Mouse (Mus musculus): ENCODE results near the gene Klhl8. TPM values are rescaled to one million over a fixed set of nuclear protein-coding genes. Genes with fewer than 3 reads are reported as not detected.

Klhl8 gene
- polyA plus RNA-seq, 1 experiment, result 29.1 TPM

- Histone ChIP-seq H3K27me3 (ENCODE audit: control insufficient read depth, insufficient read depth, low read length) (no peaks in the 10 kb centered on the region), H3K27ac (ENCODE audit: insufficient read depth, low read length) (no peak overlapping the region), H3K4me1 (ENCODE audit: control insufficient read depth, insufficient read depth, low read length) (0 out of 2 replicates have a peak, but pooled peaks cover 5% of the 10 kb centered on the region), H3K4me3 (replicated peaks; ENCODE audit: insufficient read depth, low read depth, low read length) (no peak overlapping the region)
- TF ChIP-seq POLR2A (IDR thresholded peaks at IDR 0.05; ENCODE audit: borderline replicate concordance, insufficient read depth, low read length) (no peak), CTCF (IDR thresholded peaks at IDR 0.05; ENCODE audit: borderline replicate concordance, insufficient read depth, low read depth, low read length) (no peak)
- 79% methylated on average over 5 of the region's 5 CpGs for WGBS
- no peak for DNase-seq
Observed at GRCm38 (mm10) chr5:103854807-103855194, 56.3 kb downstream of the Klhl8 start.

- TF ChIP-seq CTCF (IDR thresholded peaks at IDR 0.05; ENCODE audit: borderline replicate concordance, insufficient read depth, low read depth, low read length), result 0 out of 2 replicates have a peak, but pooled peaks have one; percentile 2
- TF ChIP-seq POLR2A (IDR thresholded peaks at IDR 0.05; ENCODE audit: borderline replicate concordance, insufficient read depth, low read length), result no peak
- peak in 1 of 2 experiments; percentile 49 for DNase-seq
- Histone ChIP-seq H3K27ac (ENCODE audit: insufficient read depth, low read length) (no peak overlapping the region), H3K4me1 (ENCODE audit: control insufficient read depth, insufficient read depth, low read length) (0 out of 2 replicates have a peak, but pooled peaks cover 5% of the 10 kb centered on the region), H3K4me3 (replicated peaks; ENCODE audit: insufficient read depth, low read depth, low read length) (no peak overlapping the region), H3K27me3 (ENCODE audit: control insufficient read depth, insufficient read depth, low read length) (no peaks in the 10 kb centered on the region)
- 38% methylated on average over 17 of the region's 17 CpGs for WGBS
Observed at GRCm38 (mm10) chr5:103854041-103854806, 56.8 kb downstream of the Klhl8 start.

GRCm38 (mm10) chr5:103852756-103853549, 58.1 kb downstream of the Klhl8 start:
- H3K27me3 ChIP-seq (ENCODE audit: control insufficient read depth, insufficient read depth, low read length), result no peaks in the 10 kb centered on the region
- WGBS, result 93% methylated on average over 4 of the region's 4 CpGs
- no peak for TF ChIP-seq CTCF (IDR thresholded peaks at IDR 0.05; ENCODE audit: borderline replicate concordance, insufficient read depth, low read depth, low read length)
- no peak for TF ChIP-seq POLR2A (IDR thresholded peaks at IDR 0.05; ENCODE audit: borderline replicate concordance, insufficient read depth, low read length)
- DNase-seq, result no peak
- H3K27ac ChIP-seq (ENCODE audit: insufficient read depth, low read length), result no peak overlapping the region
- 0 out of 2 replicates have a peak, but pooled peaks cover 5% of the 10 kb centered on the region for H3K4me1 ChIP-seq (ENCODE audit: control insufficient read depth, insufficient read depth, low read length)
- no peak overlapping the region for H3K4me3 ChIP-seq (replicated peaks; ENCODE audit: insufficient read depth, low read depth, low read length)

GRCm38 (mm10) chr5:103848546-103848945, 62.5 kb downstream of the Klhl8 start:
- TF ChIP-seq CTCF (IDR thresholded peaks at IDR 0.05; ENCODE audit: borderline replicate concordance, insufficient read depth, low read depth, low read length) (no peak), POLR2A (IDR thresholded peaks at IDR 0.05; ENCODE audit: borderline replicate concordance, insufficient read depth, low read length) (no peak)
- DNase-seq, result no peak
- 92% methylated on average over 8 of the region's 8 CpGs for WGBS
- Histone ChIP-seq H3K27me3 (ENCODE audit: control insufficient read depth, insufficient read depth, low read length) (no peaks in the 10 kb centered on the region), H3K27ac (ENCODE audit: insufficient read depth, low read length) (no peak overlapping the region), H3K4me3 (replicated peaks; ENCODE audit: insufficient read depth, low read depth, low read length) (no peak overlapping the region), H3K4me1 (ENCODE audit: control insufficient read depth, insufficient read depth, low read length) (peaks cover 6% of the 10 kb centered on the region)

GRCm38 (mm10) chr5:103846609-103847008, 64.5 kb downstream of the Klhl8 start:
- H3K4me1 ChIP-seq (ENCODE audit: control insufficient read depth, insufficient read depth, low read length), result peaks cover 6% of the 10 kb centered on the region
- no peak overlapping the region for H3K4me3 ChIP-seq (replicated peaks; ENCODE audit: insufficient read depth, low read depth, low read length)
- no peak for DNase-seq
- no peak overlapping the region for H3K27ac ChIP-seq (ENCODE audit: insufficient read depth, low read length)
- WGBS, result 82% methylated on average over 5 of the region's 5 CpGs
- H3K27me3 ChIP-seq (ENCODE audit: control insufficient read depth, insufficient read depth, low read length), result no peaks in the 10 kb centered on the region
- TF ChIP-seq CTCF (IDR thresholded peaks at IDR 0.05; ENCODE audit: borderline replicate concordance, insufficient read depth, low read depth, low read length), result no peak
- TF ChIP-seq POLR2A (IDR thresholded peaks at IDR 0.05; ENCODE audit: borderline replicate concordance, insufficient read depth, low read length), result no peak

- H3K27ac ChIP-seq (ENCODE audit: insufficient read depth, low read length), result no peak overlapping the region
- no peak overlapping the region for H3K4me3 ChIP-seq (replicated peaks; ENCODE audit: insufficient read depth, low read depth, low read length)
- no peak for DNase-seq
- no peaks in the 10 kb centered on the region for H3K27me3 ChIP-seq (ENCODE audit: control insufficient read depth, insufficient read depth, low read length)
- TF ChIP-seq POLR2A (IDR thresholded peaks at IDR 0.05; ENCODE audit: borderline replicate concordance, insufficient read depth, low read length), result no peak
- TF ChIP-seq CTCF (IDR thresholded peaks at IDR 0.05; ENCODE audit: borderline replicate concordance, insufficient read depth, low read depth, low read length), result no peak
- H3K4me1 ChIP-seq (ENCODE audit: control insufficient read depth, insufficient read depth, low read length), result peaks cover 6% of the 10 kb centered on the region
- WGBS, result 69% methylated on average over 10 of the region's 10 CpGs
Observed at GRCm38 (mm10) chr5:103846154-103846551, 64.9 kb downstream of the Klhl8 start.

- TF ChIP-seq CTCF (IDR thresholded peaks at IDR 0.05; ENCODE audit: borderline replicate concordance, insufficient read depth, low read depth, low read length) (no peak), POLR2A (IDR thresholded peaks at IDR 0.05; ENCODE audit: borderline replicate concordance, insufficient read depth, low read length) (no peak)
- peaks cover 6% of the 10 kb centered on the region for H3K4me1 ChIP-seq (ENCODE audit: control insufficient read depth, insufficient read depth, low read length)
- 31% methylated on average over 19 of the region's 19 CpGs for WGBS
- H3K27me3 ChIP-seq (ENCODE audit: control insufficient read depth, insufficient read depth, low read length), result no peaks in the 10 kb centered on the region
- H3K4me3 ChIP-seq (replicated peaks; ENCODE audit: insufficient read depth, low read depth, low read length), result no peak overlapping the region
- peak; percentile 37 to 45 for DNase-seq
- H3K27ac ChIP-seq (ENCODE audit: insufficient read depth, low read length), result no peak overlapping the region
Observed at GRCm38 (mm10) chr5:103845418-103846153, 65.5 kb downstream of the Klhl8 start.

All from cerebellum, adult 2 months (tissue).